Mouse (Mus musculus) testis, adult 2 months (tissue): ENCODE results near the gene 4930404N11Rik.

Source experiments
- CTCF ChIP-seq: fragments of 200-500 bp; IDR thresholded peaks from 2 replicates; pipeline ENCODE4 v1.5.1; 2012; ENCODE audit warnings: low read depth, mild to moderate bottlenecking, inconsistent platforms, low read length, moderate library complexity; ENCODE audit not compliant: control insufficient read depth, insufficient read depth, insufficient replicate concordance
- POLR2A ChIP-seq: fragments of 200-500 bp; IDR thresholded peaks from 2 replicates; pipeline ENCODE4 v1.6.1; 2012; ENCODE audit warnings: low read depth, mild to moderate bottlenecking, inconsistent platforms, low read length, moderate library complexity; ENCODE audit not compliant: control insufficient read depth

GRCm38 (mm10) chr10:81415146-81415545 lies 49.5 kb upstream of the 4930404N11Rik start:
- TF ChIP-seq CTCF (no peak), POLR2A (no peak)
